Mouse (Mus musculus): Measurements from ENCODE around the gene Vsig4.
A peak's percentile ranks its signal among the peaks of the same experiment; 100 is the strongest.
"Not testable (repeated sequence)": the region's sequence is repeated elsewhere in the genome, so short reads cannot be mapped to it uniquely, and the experiment has no call there.

Gene Vsig4

GRCm38 (mm10) chrX:96293338-96293737 is at the start of gene Vsig4:
Vsig4 (minus strand) TSS chrX:96293438.
- no peak for DNase-seq (ENCODE audit: low spot score)

GRCm38 (mm10) chrX:96339108-96339507 is 45.9 kb upstream of the Vsig4 start:
- no peak for DNase-seq (ENCODE audit: low spot score)

- peak; percentile 20 for DNase-seq (ENCODE audit: low spot score)
These were observed 36.5 kb upstream of the Vsig4 start for GRCm38 (mm10) chrX:96329764-96330163.

GRCm38 (mm10) chrX:96256509-96256908 is 36.7 kb downstream of the Vsig4 start:
- no peak for DNase-seq (ENCODE audit: low spot score)

- no peak for DNase-seq (ENCODE audit: low spot score)
These were observed 53.6 kb downstream of the Vsig4 start for GRCm38 (mm10) chrX:96239644-96240043.

- DNase-seq (ENCODE audit: low spot score), result no peak
These were observed 54.2 kb downstream of the Vsig4 start for GRCm38 (mm10) chrX:96239037-96239436.

- DNase-seq (ENCODE audit: low spot score), result no peak
These were observed 57.5 kb downstream of the Vsig4 start for GRCm38 (mm10) chrX:96235775-96236174.

- DNase-seq (ENCODE audit: low spot score), result no peak
These were observed 66.2 kb downstream of the Vsig4 start for GRCm38 (mm10) chrX:96227030-96227429.

- DNase-seq (ENCODE audit: low spot score), result no peak
These were observed 67.8 kb downstream of the Vsig4 start for GRCm38 (mm10) chrX:96225474-96225873.

- DNase-seq (ENCODE audit: low spot score), result no peak
These were observed 69.0 kb downstream of the Vsig4 start for GRCm38 (mm10) chrX:96224210-96224609.

- DNase-seq (ENCODE audit: low spot score), result no peak
These were observed 75.2 kb downstream of the Vsig4 start for GRCm38 (mm10) chrX:96218088-96218487.

- DNase-seq (ENCODE audit: low spot score), result no peak
These were observed 86.4 kb downstream of the Vsig4 start for GRCm38 (mm10) chrX:96206872-96207271.

GRCm38 (mm10) chrX:96205143-96205542 is 88.1 kb downstream of the Vsig4 start:
- not testable (repeated sequence) for DNase-seq (ENCODE audit: low spot score)
